Mouse (Mus musculus) midbrain, embryonic 16.5 days (tissue): ENCODE measurements around the gene Oxsr1. TPM values are rescaled to one million over a fixed set of nuclear protein-coding genes. Genes with fewer than 3 reads are reported as not detected.
"Not testable (repeated sequence)": the region's sequence is repeated elsewhere in the genome, so short reads cannot be mapped to it uniquely, and the experiment has no call there.

ENCODE experiments used
- ATAC-seq: fragments of 200-750 bp; cut with Nextera tagmentation; 2 replicates; pipeline ENCODE4 v1.8.0; 2017; ENCODE audit warnings: moderate TSS enrichment
- H3K27ac ChIP-seq: fragments of 300-500 bp; sonication (generic); 2 replicates; pipeline ENCODE4 v1.5.1; 2014; ENCODE audit warnings: mild to moderate bottlenecking, low read length, mixed read lengths
- H3K27me3 ChIP-seq: fragments of 300-500 bp; sonication (generic); 2 replicates; pipeline ENCODE4 v1.6.1; 2014; ENCODE audit warnings: low read depth, low read length, mixed read lengths; ENCODE audit not compliant: control insufficient read depth, insufficient read depth
- H3K36me3 ChIP-seq: fragments of 300-500 bp; sonication (generic); 2 replicates; pipeline ENCODE4 v1.6.1; 2014; ENCODE audit warnings: mild to moderate bottlenecking, low read length, moderate library complexity, mixed read lengths; ENCODE audit not compliant: control insufficient read depth, insufficient read depth
- H3K4me1 ChIP-seq: fragments of 300-500 bp; sonication (generic); 2 replicates; pipeline ENCODE4 v1.6.1; 2014; ENCODE audit warnings: mild to moderate bottlenecking, low read length, mixed read lengths; ENCODE audit not compliant: control insufficient read depth, insufficient read depth
- H3K4me2 ChIP-seq: fragments of 300-500 bp; sonication (generic); 2 replicates; pipeline ENCODE4 v1.6.1; 2014; ENCODE audit warnings: mild to moderate bottlenecking, low read length, mixed read lengths
- H3K4me3 ChIP-seq: fragments of 300-500 bp; sonication (generic); 2 replicates; pipeline ENCODE4 v1.5.1; 2014; ENCODE audit warnings: low read depth, mild to moderate bottlenecking, low read length, moderate library complexity, mixed read lengths
- H3K9ac ChIP-seq: fragments of 300-500 bp; sonication (generic); 2 replicates; pipeline ENCODE4 v1.6.1; 2014; ENCODE audit warnings: low read depth, low read length, mixed read lengths
- H3K9me3 ChIP-seq: fragments of 300-500 bp; sonication (generic); replicated peaks from 2 replicates; pipeline ENCODE4 v1.6.1; 2014; ENCODE audit warnings: mild to moderate bottlenecking, low read length, mixed read lengths; ENCODE audit not compliant: control insufficient read depth, poor library complexity, severe bottlenecking
- WGBS: fragments of 180-500 bp; shearing (Covaris S2); extraction: QIAGEN DNeasy Blood & Tissue Kit; methylation state at CpG from one replicate; pipeline ENCODE4 v1.1.7; 2014; 5-methylcytosine and 5-hydroxymethylcytosine counted together
- polyA plus RNA-seq: library from polyadenylated mRNA; unstranded; fragments of >200 nt; fragmentation: Nextera tagmentation; extraction: Ambion mirVana; gene quantifications from 2 replicates; pipeline ENCODE4 v1.2.1, GENCODE M21; 2015

The Oxsr1 gene
- polyA plus RNA-seq, 1 experiment from 2014 or later = 13.0 TPM

GRCm38 (mm10) chr9:119239274-119239673 lies 83.0 kb downstream of the Oxsr1 start:
- 96% methylated on average over 3 of the region's 3 CpGs for WGBS
- Histone ChIP-seq H3K27ac (no peak overlapping the region), H3K9me3 (no peaks in the 10 kb centered on the region), H3K4me2 (no peak overlapping the region), H3K9ac (no peak overlapping the region), H3K36me3 (peaks cover 17% of the 10 kb centered on the region), H3K4me3 (no peak overlapping the region), H3K27me3 (no peaks in the 10 kb centered on the region), H3K4me1 (no peaks in the 10 kb centered on the region)
- ATAC-seq = no peak

- peaks cover 17% of the 10 kb centered on the region for H3K36me3 ChIP-seq
Observed at GRCm38 (mm10) chr9:119238796-119239195, 83.4 kb downstream of the Oxsr1 start.

GRCm38 (mm10) chr9:119231552-119231951 lies 90.7 kb downstream of the Oxsr1 start:
- Histone ChIP-seq H3K9me3 (no peaks in the 10 kb centered on the region), H3K4me3 (no peak overlapping the region), H3K27ac (no peak overlapping the region), H3K4me2 (no peak overlapping the region), H3K9ac (no peak overlapping the region), H3K27me3 (no peaks in the 10 kb centered on the region), H3K4me1 (no peaks in the 10 kb centered on the region), H3K36me3 (no peaks in the 10 kb centered on the region)
- ATAC-seq = no peak
- WGBS = 96% methylated on average over 7 of the region's 7 CpGs

More at GRCm38 (mm10) chr9:119238796-119239195, 83.4 kb downstream of the Oxsr1 start:
- Histone ChIP-seq H3K27ac (no peak overlapping the region), H3K27me3 (no peaks in the 10 kb centered on the region), H3K9ac (no peak overlapping the region), H3K4me2 (no peak overlapping the region), H3K4me3 (no peak overlapping the region), H3K9me3 (no peaks in the 10 kb centered on the region), H3K4me1 (no peaks in the 10 kb centered on the region)
- WGBS = 91% methylated on average over 4 of the region's 4 CpGs
- no peak for ATAC-seq

- no peaks in the 10 kb centered on the region for H3K36me3 ChIP-seq
- H3K9me3 ChIP-seq = no peaks in the 10 kb centered on the region
- no peak for ATAC-seq
- no peak overlapping the region for H3K27ac ChIP-seq
- no peaks in the 10 kb centered on the region for H3K4me1 ChIP-seq
- WGBS = 91% methylated on average over 2 of the region's 2 CpGs
- no peak overlapping the region for H3K4me3 ChIP-seq
- H3K4me2 ChIP-seq = no peak overlapping the region
- no peaks in the 10 kb centered on the region for H3K27me3 ChIP-seq
- no peak overlapping the region for H3K9ac ChIP-seq
Observed at GRCm38 (mm10) chr9:119230829-119231228, 91.4 kb downstream of the Oxsr1 start.

GRCm38 (mm10) chr9:119220249-119220648 lies 102.0 kb downstream of the Oxsr1 start:
- H3K27me3 ChIP-seq = no peaks in the 10 kb centered on the region
- no peak overlapping the region for H3K9ac ChIP-seq
- H3K36me3 ChIP-seq = peaks cover 10% of the 10 kb centered on the region; the same call in 1 of the 2 replicates
- no peaks in the 10 kb centered on the region for H3K4me1 ChIP-seq
- WGBS = 96% methylated on average over 4 of the region's 4 CpGs
- H3K9me3 ChIP-seq = no peaks in the 10 kb centered on the region
- no peak overlapping the region for H3K27ac ChIP-seq
- ATAC-seq = no peak
- H3K4me3 ChIP-seq = no peak overlapping the region
- H3K4me2 ChIP-seq = no peak overlapping the region

- no peak for ATAC-seq
- Histone ChIP-seq H3K9me3 (no peaks in the 10 kb centered on the region), H3K9ac (no peak overlapping the region), H3K4me1 (no peaks in the 10 kb centered on the region), H3K27ac (no peak overlapping the region), H3K27me3 (no peaks in the 10 kb centered on the region), H3K36me3 (peaks cover 9% of the 10 kb centered on the region; the same call in 1 of the 2 replicates), H3K4me3 (no peak overlapping the region), H3K4me2 (no peak overlapping the region)
- 88% methylated on average over 2 of the region's 2 CpGs for WGBS
Observed at GRCm38 (mm10) chr9:119219667-119220066, 102.6 kb downstream of the Oxsr1 start.

GRCm38 (mm10) chr9:119215341-119215740 lies 106.9 kb downstream of the Oxsr1 start:
- 95% methylated on average over 2 of the region's 2 CpGs for WGBS
- H3K9ac ChIP-seq, H3K36me3 ChIP-seq, ATAC-seq, H3K4me1 ChIP-seq, H3K27ac ChIP-seq, H3K9me3 ChIP-seq, H3K4me2 ChIP-seq, H3K4me3 ChIP-seq, H3K27me3 ChIP-seq: not testable (repeated sequence)

GRCm38 (mm10) chr9:119214601-119215000 lies 107.6 kb downstream of the Oxsr1 start:
- Histone ChIP-seq H3K9me3 (no peaks in the 10 kb centered on the region), H3K9ac (no peak overlapping the region), H3K4me2 (no peak overlapping the region), H3K27ac (no peak overlapping the region), H3K4me1 (no peaks in the 10 kb centered on the region), H3K4me3 (no peak overlapping the region), H3K36me3 (0 out of 2 replicates have a peak, but pooled peaks cover 4% of the 10 kb centered on the region), H3K27me3 (no peaks in the 10 kb centered on the region)
- ATAC-seq = no peak
- WGBS = 89% methylated on average over 6 of the region's 6 CpGs

- no peak overlapping the region for H3K4me2 ChIP-seq
- H3K27me3 ChIP-seq = no peaks in the 10 kb centered on the region
- no peak overlapping the region for H3K27ac ChIP-seq
- no peak for ATAC-seq
- H3K4me3 ChIP-seq = no peak overlapping the region
- no peak overlapping the region for H3K9ac ChIP-seq
- H3K36me3 ChIP-seq = 0 out of 2 replicates have a peak, but pooled peaks cover under 1% of the 10 kb centered on the region
- no peaks in the 10 kb centered on the region for H3K9me3 ChIP-seq
- no peaks in the 10 kb centered on the region for H3K4me1 ChIP-seq
- 77% methylated on average over 8 of the region's 8 CpGs for WGBS
Observed at GRCm38 (mm10) chr9:119212996-119213395, 109.2 kb downstream of the Oxsr1 start.
